Mouse (Mus musculus): ENCODE measurements at regions not wholly inside any gene's neighbourhood (a gene's known extent, or its start where the extent isn't known, plus 50 kb on each side); places are given as distances from the start of the nearest gene placed in this dataset.

GRCm38 (mm10) chr8:103378545-103378944 is 593.1 kb upstream of the Cdh11 start:
- TF ChIP-seq CTCF (IDR thresholded peaks at IDR 0.05) (no peak), POLR2A (IDR thresholded peaks at IDR 0.05; ENCODE audit: insufficient read depth, low read depth, low read length) (no peak)

Data from heart, adult 2 months (tissue).